Mouse (Mus musculus) lung, embryonic 16.5 days (tissue): Measurements from ENCODE around the gene St5. TPM values are rescaled to one million over a fixed set of nuclear protein-coding genes. Genes with fewer than 3 reads are reported as not detected.

Source experiments
- ATAC-seq: fragments of 200-750 bp; cut with Nextera tagmentation; 2 replicates; pipeline ENCODE4 v1.8.0; 2017; ENCODE audit warnings: low read depth, mild to moderate bottlenecking, moderate library complexity
- H3K27ac ChIP-seq: fragments of 300-500 bp; sonication (generic); 2 replicates; pipeline ENCODE4 v1.5.1; 2014; ENCODE audit warnings: mild to moderate bottlenecking, control low read depth, low read length
- H3K27me3 ChIP-seq: fragments of 300-500 bp; sonication (generic); 2 replicates; pipeline ENCODE4 v1.6.1; 2014; ENCODE audit warnings: low read depth, low read length, mixed read lengths; ENCODE audit not compliant: control insufficient read depth, insufficient read depth
- H3K36me3 ChIP-seq: fragments of 300-500 bp; sonication (generic); 2 replicates; pipeline ENCODE4 v1.6.1; 2014; ENCODE audit warnings: low read length; ENCODE audit not compliant: control insufficient read depth, insufficient read depth
- H3K4me1 ChIP-seq: fragments of 300-500 bp; sonication (generic); replicated peaks from 2 replicates; pipeline ENCODE4 v1.6.1; 2014; ENCODE audit warnings: low read length, mixed read lengths; ENCODE audit not compliant: control insufficient read depth, insufficient read depth
- H3K4me2 ChIP-seq: fragments of 300-500 bp; sonication (generic); 2 replicates; pipeline ENCODE4 v1.6.1; 2014; ENCODE audit warnings: low read depth, low read length, control low read depth
- H3K4me3 ChIP-seq: fragments of 300-500 bp; sonication (generic); 2 replicates; pipeline ENCODE4 v1.5.1; 2014; ENCODE audit warnings: mild to moderate bottlenecking, low read length, control low read depth
- H3K9ac ChIP-seq: fragments of 300-500 bp; sonication (generic); 2 replicates; pipeline ENCODE4 v1.6.1; 2014; ENCODE audit warnings: low read length, control low read depth
- H3K9me3 ChIP-seq: fragments of 300-500 bp; sonication (generic); 2 replicates; pipeline ENCODE4 v1.6.1; 2016; ENCODE audit warnings: low read length; ENCODE audit not compliant: control insufficient read depth
- WGBS: fragments of 180-500 bp; shearing (Covaris S2); extraction: QIAGEN DNeasy Blood & Tissue Kit; methylation state at CpG from one replicate; pipeline ENCODE4 v1.1.7; 2014; 5-methylcytosine and 5-hydroxymethylcytosine counted together
- polyA plus RNA-seq: library from polyadenylated mRNA; unstranded; fragments of >200 nt; fragmentation: Nextera tagmentation; extraction: Ambion mirVana; gene quantifications from 2 replicates; pipeline ENCODE4 v1.2.1, GENCODE M21; 2015

Gene St5
- polyA plus RNA-seq, 1 experiment from 2014 or later: 77.5 TPM

GRCm38 (mm10) chr7:109686585-109687128 lies 16.7 kb downstream of the St5 start:
- no peak overlapping the region for H3K9ac ChIP-seq
- 13% methylated on average over 9 of the region's 9 CpGs for WGBS
- H3K4me3 ChIP-seq: no peak overlapping the region
- no peaks in the 10 kb centered on the region for H3K27me3 ChIP-seq
- peaks cover 12% of the 10 kb centered on the region for H3K4me1 ChIP-seq
- ATAC-seq: peak; percentile 60
- peak overlapping the region; percentile 9; the same call in 1 of the 2 replicates for H3K4me2 ChIP-seq
- no peaks in the 10 kb centered on the region for H3K9me3 ChIP-seq
- no peaks in the 10 kb centered on the region for H3K36me3 ChIP-seq
- H3K27ac ChIP-seq: peak overlapping the region; percentile 53

- Histone ChIP-seq H3K4me3 (no peak overlapping the region), H3K9me3 (no peaks in the 10 kb centered on the region), H3K36me3 (no peaks in the 10 kb centered on the region), H3K4me1 (peaks cover 2% of the 10 kb centered on the region), H3K27me3 (no peaks in the 10 kb centered on the region), H3K9ac (no peak overlapping the region), H3K27ac (no peak overlapping the region), H3K4me2 (no peak overlapping the region)
- 93% methylated on average over 1 of the region's 1 CpGs for WGBS
- no peak for ATAC-seq
Observed at GRCm38 (mm10) chr7:109680879-109681278, 22.5 kb downstream of the St5 start.

- WGBS: 84% methylated on average over 2 of the region's 2 CpGs
- ATAC-seq: no peak
- H3K36me3 ChIP-seq: no peaks in the 10 kb centered on the region
- peaks cover 6% of the 10 kb centered on the region; the same call in 1 of the 2 replicates for H3K4me1 ChIP-seq
- no peak overlapping the region for H3K9ac ChIP-seq
- H3K27me3 ChIP-seq: no peaks in the 10 kb centered on the region
- no peaks in the 10 kb centered on the region for H3K9me3 ChIP-seq
- H3K4me2 ChIP-seq: no peak overlapping the region
- no peak overlapping the region for H3K4me3 ChIP-seq
- no peak overlapping the region for H3K27ac ChIP-seq
Observed at GRCm38 (mm10) chr7:109680284-109680683, 23.1 kb downstream of the St5 start.

GRCm38 (mm10) chr7:109674944-109675628 lies 28.3 kb downstream of the St5 start:
- Histone ChIP-seq H3K4me2 (no peak overlapping the region), H3K4me1 (peaks cover 30% of the 10 kb centered on the region), H3K27ac (peak overlapping the region; percentile 37), H3K36me3 (no peaks in the 10 kb centered on the region), H3K9me3 (no peaks in the 10 kb centered on the region), H3K27me3 (no peaks in the 10 kb centered on the region), H3K4me3 (no peak overlapping the region), H3K9ac (no peak overlapping the region)
- WGBS: 38% methylated on average over 4 of the region's 4 CpGs
- peak; percentile 8; the same call in 1 of the 2 replicates for ATAC-seq

GRCm38 (mm10) chr7:109671581-109672471 lies 31.6 kb downstream of the St5 start:
- Histone ChIP-seq H3K4me3 (peak overlapping the region; percentile 90), H3K27me3 (no peaks in the 10 kb centered on the region), H3K9ac (peak overlapping the region; percentile 97), H3K4me1 (peaks cover 36% of the 10 kb centered on the region), H3K4me2 (peak overlapping the region; percentile 73), H3K9me3 (no peaks in the 10 kb centered on the region), H3K27ac (peak overlapping the region; percentile 100), H3K36me3 (no peaks in the 10 kb centered on the region)
- ATAC-seq: peak; percentile 96
- WGBS: under 1% methylated on average over 32 of the region's 44 CpGs

- peak overlapping the region; percentile 73 for H3K4me2 ChIP-seq
- no peak for ATAC-seq
- WGBS: 55% methylated on average over 5 of the region's 5 CpGs
- H3K36me3 ChIP-seq: no peaks in the 10 kb centered on the region
- no peaks in the 10 kb centered on the region for H3K9me3 ChIP-seq
- H3K27ac ChIP-seq: no peak overlapping the region
- peaks cover 34% of the 10 kb centered on the region for H3K4me1 ChIP-seq
- H3K4me3 ChIP-seq: peak overlapping the region; percentile 44
- H3K27me3 ChIP-seq: no peaks in the 10 kb centered on the region
- peak overlapping the region; percentile 41 for H3K9ac ChIP-seq
Observed at GRCm38 (mm10) chr7:109669426-109670170, 33.8 kb downstream of the St5 start.

GRCm38 (mm10) chr7:109666664-109667063 lies 36.7 kb downstream of the St5 start:
- H3K4me3 ChIP-seq: no peak overlapping the region
- no peaks in the 10 kb centered on the region for H3K9me3 ChIP-seq
- no peak overlapping the region for H3K27ac ChIP-seq
- H3K9ac ChIP-seq: no peak overlapping the region
- peaks cover 19% of the 10 kb centered on the region for H3K4me1 ChIP-seq
- no peaks in the 10 kb centered on the region; the same call in 1 of the 2 replicates for H3K36me3 ChIP-seq
- WGBS: 76% methylated on average over 5 of the region's 5 CpGs
- no peak for ATAC-seq
- H3K27me3 ChIP-seq: no peaks in the 10 kb centered on the region
- no peak overlapping the region for H3K4me2 ChIP-seq

- no peaks in the 10 kb centered on the region for H3K27me3 ChIP-seq
- 76% methylated on average over 4 of the region's 4 CpGs for WGBS
- H3K9ac ChIP-seq: no peak overlapping the region
- H3K27ac ChIP-seq: no peak overlapping the region
- ATAC-seq: no peak
- H3K4me3 ChIP-seq: no peak overlapping the region
- H3K9me3 ChIP-seq: no peaks in the 10 kb centered on the region
- peaks cover 14% of the 10 kb centered on the region for H3K4me1 ChIP-seq
- H3K4me2 ChIP-seq: no peak overlapping the region
- H3K36me3 ChIP-seq: no peaks in the 10 kb centered on the region; the same call in 1 of the 2 replicates
Observed at GRCm38 (mm10) chr7:109662626-109663025, 40.8 kb downstream of the St5 start.
